Mouse (Mus musculus) megakaryocyte progenitor cell, adult 5-6 weeks (primary cell): ENCODE measurements around the gene Fn3krp. TPM values are rescaled to one million over a fixed set of nuclear protein-coding genes. Genes with fewer than 3 reads are reported as not detected.

Experiments
- ATAC-seq: replicated peaks from 2 replicates; pipeline ENCODE4 v1.8.0; 2016; ENCODE audit warnings: mild to moderate bottlenecking, moderate TSS enrichment, inconsistent platforms; ENCODE audit not compliant: poor library complexity
- total RNA-seq, 2 experiments: library from RNA; stranded (forward) in 1 of 2; stranded (reverse) in 1 of 2; fragments of 157-497, 149-512 nt in 1 of 2; fragments of 200-1000 nt in 1 of 2; gene quantifications; 2 replicates each; pipeline versions ENCODE4 v1.2.3 to v1.2.4; 2015 to 2017

Gene Fn3krp
- total RNA-seq (2015) (6.6 and 7.7 TPM in 2 replicates), total RNA-seq (2017) (12.5 and 16.4 TPM in 2 replicates)

- peak; percentile 96 for ATAC-seq
These were observed at the start of gene Fn3krp for GRCm38 (mm10) chr11:121420830-121421552. Fn3krp (plus strand) TSS chr11:121421401.

GRCm38 (mm10) chr11:121373305-121373704, 47.9 kb upstream of the Fn3krp start:
- ATAC-seq = no peak

GRCm38 (mm10) chr11:121378644-121379043, 42.6 kb upstream of the Fn3krp start:
- no peak for ATAC-seq

GRCm38 (mm10) chr11:121380294-121380693, 40.9 kb upstream of the Fn3krp start:
- ATAC-seq = no peak

- peak; percentile 89 for ATAC-seq
These were observed 33.2 kb upstream of the Fn3krp start, which contains the start of gene Rab40b for GRCm38 (mm10) chr11:121387750-121388553. Rab40b (minus strand) TSS chr11:121388251.

- peak; percentile 12; the same call in 1 of the 2 replicates for ATAC-seq
These were observed 32.7 kb upstream of the Fn3krp start for GRCm38 (mm10) chr11:121388554-121388945.

- ATAC-seq = peak; percentile 32
These were observed 30.4 kb upstream of the Fn3krp start for GRCm38 (mm10) chr11:121390793-121391192.

GRCm38 (mm10) chr11:121392405-121392804, 28.8 kb upstream of the Fn3krp start:
- ATAC-seq = no peak

GRCm38 (mm10) chr11:121407366-121408155, 13.6 kb upstream of the Fn3krp start:
- ATAC-seq = no peak

GRCm38 (mm10) chr11:121414762-121415161, 6.4 kb upstream of the Fn3krp start:
- no peak for ATAC-seq

- ATAC-seq = no peak
These were observed 5.8 kb upstream of the Fn3krp start for GRCm38 (mm10) chr11:121415351-121415750.

- no peak for ATAC-seq
These were observed 3.2 kb upstream of the Fn3krp start for GRCm38 (mm10) chr11:121417971-121418370.

- ATAC-seq = no peak
These were observed 2.3 kb upstream of the Fn3krp start for GRCm38 (mm10) chr11:121418932-121419331.

GRCm38 (mm10) chr11:121420379-121420778, 822 bp upstream of the Fn3krp start:
- no peak for ATAC-seq

- peak; percentile 49 for ATAC-seq
These were observed 462 bp downstream of the Fn3krp start for GRCm38 (mm10) chr11:121421553-121422173.

GRCm38 (mm10) chr11:121433397-121433796, 12.2 kb downstream of the Fn3krp start:
- ATAC-seq = peak; percentile 56

GRCm38 (mm10) chr11:121434156-121435155, 13.3 kb downstream of the Fn3krp start, which contains the start of gene Fn3k:
Fn3k (plus strand) TSS chr11:121434913.
- peak; percentile 74 for ATAC-seq

- no peak for ATAC-seq
These were observed 16.0 kb downstream of the Fn3krp start for GRCm38 (mm10) chr11:121437236-121437635.

- no peak for ATAC-seq
These were observed 18.6 kb downstream of the Fn3krp start for GRCm38 (mm10) chr11:121439686-121440292.
